Mouse (Mus musculus) myocyte (in vitro differentiated cells): Measurements from ENCODE around the gene Slc44a5. TPM values are rescaled to one million over a fixed set of nuclear protein-coding genes. Genes with fewer than 3 reads are reported as not detected.

Experiments used
- H3K27me3 ChIP-seq: one replicate; pipeline ENCODE4 v1.6.1; 2011; ENCODE audit not compliant: control insufficient read depth, insufficient read depth, insufficient read length
- H3K36me3 ChIP-seq: one replicate; pipeline ENCODE4 v1.6.1; 2011; ENCODE audit not compliant: control insufficient read depth, insufficient read depth
- H3K4me2 ChIP-seq: one replicate; pipeline ENCODE4 v1.6.1; 2011; ENCODE audit warnings: low read depth, control low read depth
- H3K4me3 ChIP-seq: one replicate; pipeline ENCODE4 v1.5.1; 2011; ENCODE audit warnings: mild to moderate bottlenecking, control low read depth, moderate library complexity
- H3K79me2 ChIP-seq: one replicate; pipeline ENCODE4 v1.6.1; 2011; ENCODE audit not compliant: control insufficient read depth, insufficient read depth
- H3ac ChIP-seq: one replicate; pipeline ENCODE4 v1.6.1; 2011; ENCODE audit not compliant: control insufficient read depth, insufficient read length
- CEBPB ChIP-seq: IDR thresholded peaks from 2 replicates; pipeline ENCODE4 v1.6.1; 2011; ENCODE audit warnings: mild to moderate bottlenecking, moderate library complexity; ENCODE audit not compliant: poor library complexity, insufficient read depth, severe bottlenecking
- E2F4 ChIP-seq: IDR thresholded peaks from one replicate; pipeline ENCODE4 v1.6.1; 2011; ENCODE audit warnings: mild to moderate bottlenecking, control low read depth, moderate library complexity; ENCODE audit not compliant: insufficient read depth
- MAX ChIP-seq: IDR thresholded peaks from one replicate; pipeline ENCODE4 v1.6.1; 2011; ENCODE audit warnings: low read depth, mild to moderate bottlenecking, control low read depth
- MYOD1 ChIP-seq, 3 experiments: IDR thresholded peaks; one replicate each; pipeline ENCODE4 v1.6.1; 2011; ENCODE audit warnings: control low read depth in 2 of 3, low read depth in 2 of 3, mild to moderate bottlenecking in 2 of 3, moderate library complexity in 1 of 3; ENCODE audit not compliant: insufficient read length in 2 of 3, control insufficient read depth in 1 of 3
- MYOG ChIP-seq, 3 experiments: IDR thresholded peaks; one replicate each; pipeline ENCODE4 v1.6.1; 2011; ENCODE audit warnings: control low read depth in 2 of 3, low read depth in 2 of 3, mild to moderate bottlenecking in 2 of 3; ENCODE audit not compliant: insufficient read length in 2 of 3, control insufficient read depth in 1 of 3, insufficient read depth in 1 of 3
- POLR2A ChIP-seq: IDR thresholded peaks from one replicate; pipeline ENCODE4 v1.6.1; 2011; ENCODE audit warnings: low read depth, mild to moderate bottlenecking, control low read depth, moderate library complexity; ENCODE audit not compliant: insufficient read length
- POLR2AphosphoS2 ChIP-seq: IDR thresholded peaks from one replicate; pipeline ENCODE4 v1.6.1; 2011; ENCODE audit warnings: low read depth, control low read depth; ENCODE audit not compliant: insufficient read length
- REST ChIP-seq: IDR thresholded peaks from one replicate; pipeline ENCODE4 v1.6.1; 2011; ENCODE audit warnings: mild to moderate bottlenecking, control low read depth, moderate library complexity; ENCODE audit not compliant: insufficient read depth, insufficient read length
- SRF ChIP-seq: IDR thresholded peaks from one replicate; pipeline ENCODE4 v1.6.1; 2011; ENCODE audit warnings: low read depth; ENCODE audit not compliant: control insufficient read depth, insufficient read length
- TCF12 ChIP-seq: IDR thresholded peaks from one replicate; pipeline ENCODE4 v1.6.1; 2011; ENCODE audit warnings: mild to moderate bottlenecking, control low read depth; ENCODE audit not compliant: poor library complexity, insufficient read depth, severe bottlenecking
- TCF3 ChIP-seq: IDR thresholded peaks from one replicate; pipeline ENCODE4 v1.6.1; 2011; ENCODE audit warnings: low read depth, control low read depth; ENCODE audit not compliant: insufficient read length
- USF1 ChIP-seq: IDR thresholded peaks from one replicate; pipeline ENCODE4 v1.6.1; 2011; ENCODE audit warnings: low read depth, mild to moderate bottlenecking, control low read depth, moderate library complexity
- polyA plus RNA-seq: library from polyadenylated mRNA; unstranded; fragments of >200 nt; fragmentation: generic; extraction: Trizol; gene quantifications from one replicate; pipeline ENCODE4 v1.2.1, GENCODE M21; 2012; ENCODE audit warnings: missing spikeins

Gene Slc44a5
- polyA plus RNA-seq: not detected

GRCm38 (mm10) chr3:153973171-153973948 is at the start of gene Slc44a5:
Slc44a5 (plus strand) TSS chr3:153973436.
- Histone ChIP-seq H3K79me2 (no peaks in the 10 kb centered on the region), H3K36me3 (no peaks in the 10 kb centered on the region), H3ac (no peak within 1 kb of the TSS), H3K4me3 (no peak within 1 kb of the TSS), H3K27me3 (peaks cover 24% of the 10 kb centered on the region), H3K4me2 (no peak within 1 kb of the TSS)
- TF ChIP-seq TCF12: no peak
- TF ChIP-seq TCF3: no peak
- no peak for TF ChIP-seq POLR2AphosphoS2
- TF ChIP-seq MAX: no peak
- TF ChIP-seq MYOG (IDR thresholded peaks at IDR 0.05; ENCODE audit: control insufficient read depth in 1 of 3, insufficient read depth in 1 of 3, insufficient read length in 2 of 3, low read depth in 2 of 3): no peak
- TF ChIP-seq E2F4: no peak
- TF ChIP-seq USF1: no peak
- no peak for TF ChIP-seq MYOD1 (IDR thresholded peaks at IDR 0.05; ENCODE audit: control insufficient read depth in 1 of 3, insufficient read length in 2 of 3, low read depth in 2 of 3)
- TF ChIP-seq REST: no peak
- no peak for TF ChIP-seq POLR2A
- no peak for TF ChIP-seq SRF
- no peak for TF ChIP-seq CEBPB

GRCm38 (mm10) chr3:153926333-153926732 is 46.9 kb upstream of the Slc44a5 start:
- TF ChIP-seq TCF12 (no peak), POLR2AphosphoS2 (no peak), POLR2A (no peak), E2F4 (no peak), MYOD1 (IDR thresholded peaks at IDR 0.05; ENCODE audit: control insufficient read depth in 1 of 3, insufficient read length in 2 of 3, low read depth in 2 of 3) (no peak)
- H3K4me3 ChIP-seq: no peak overlapping the region
- H3K27me3 ChIP-seq: no peaks in the 10 kb centered on the region
- H3ac ChIP-seq: no peak overlapping the region
- H3K36me3 ChIP-seq: peaks cover 22% of the 10 kb centered on the region
- no peaks in the 10 kb centered on the region for H3K79me2 ChIP-seq
- no peak overlapping the region for H3K4me2 ChIP-seq

GRCm38 (mm10) chr3:153929526-153929925 is 43.7 kb upstream of the Slc44a5 start:
- Histone ChIP-seq H3K4me3 (no peak overlapping the region), H3K4me2 (no peak overlapping the region), H3K27me3 (no peaks in the 10 kb centered on the region), H3K79me2 (no peaks in the 10 kb centered on the region), H3ac (no peak overlapping the region), H3K36me3 (peaks cover 34% of the 10 kb centered on the region)
- TF ChIP-seq MYOG (IDR thresholded peaks at IDR 0.05; ENCODE audit: control insufficient read depth in 1 of 3, insufficient read depth in 1 of 3, insufficient read length in 2 of 3, low read depth in 2 of 3): no peak
- TF ChIP-seq TCF3: no peak
- no peak for TF ChIP-seq MAX
- TF ChIP-seq POLR2AphosphoS2: no peak
- TF ChIP-seq USF1: no peak
- TF ChIP-seq REST: no peak
- TF ChIP-seq E2F4: no peak
- no peak for TF ChIP-seq TCF12
- no peak for TF ChIP-seq MYOD1 (IDR thresholded peaks at IDR 0.05; ENCODE audit: control insufficient read depth in 1 of 3, insufficient read length in 2 of 3, low read depth in 2 of 3)
- TF ChIP-seq SRF: no peak
- TF ChIP-seq POLR2A: no peak
- no peak for TF ChIP-seq CEBPB

GRCm38 (mm10) chr3:153932461-153932860 is 40.8 kb upstream of the Slc44a5 start:
- no peak overlapping the region for H3K4me3 ChIP-seq
- TF ChIP-seq MYOG (IDR thresholded peaks at IDR 0.05; ENCODE audit: control insufficient read depth in 1 of 3, insufficient read depth in 1 of 3, insufficient read length in 2 of 3, low read depth in 2 of 3) (no peak), CEBPB (no peak), MYOD1 (IDR thresholded peaks at IDR 0.05; ENCODE audit: control insufficient read depth in 1 of 3, insufficient read length in 2 of 3, low read depth in 2 of 3) (no peak), TCF12 (no peak), TCF3 (no peak), POLR2AphosphoS2 (no peak), MAX (no peak), POLR2A (no peak), REST (no peak), USF1 (no peak)
- no peaks in the 10 kb centered on the region for H3K79me2 ChIP-seq
- peaks cover 37% of the 10 kb centered on the region for H3K36me3 ChIP-seq
- H3K4me2 ChIP-seq: no peak overlapping the region
- H3K27me3 ChIP-seq: no peaks in the 10 kb centered on the region
- H3ac ChIP-seq: no peak overlapping the region

- TF ChIP-seq CEBPB: no peak
- TF ChIP-seq POLR2A: no peak
- TF ChIP-seq USF1: no peak
- TF ChIP-seq MYOD1 (IDR thresholded peaks at IDR 0.05; ENCODE audit: control insufficient read depth in 1 of 3, insufficient read length in 2 of 3, low read depth in 2 of 3): no peak
- no peak for TF ChIP-seq TCF12
- no peak for TF ChIP-seq MAX
- no peak for TF ChIP-seq MYOG (IDR thresholded peaks at IDR 0.05; ENCODE audit: control insufficient read depth in 1 of 3, insufficient read depth in 1 of 3, insufficient read length in 2 of 3, low read depth in 2 of 3)
- no peak for TF ChIP-seq E2F4
- TF ChIP-seq POLR2AphosphoS2: no peak
- Histone ChIP-seq H3K36me3 (peaks cover 22% of the 10 kb centered on the region), H3K4me3 (no peak overlapping the region), H3ac (no peak overlapping the region), H3K79me2 (no peaks in the 10 kb centered on the region), H3K27me3 (no peaks in the 10 kb centered on the region), H3K4me2 (no peak overlapping the region)
These were observed 37.4 kb upstream of the Slc44a5 start for GRCm38 (mm10) chr3:153935878-153936277.
